Mouse (Mus musculus) heart, embryonic 14.5 days (tissue): ENCODE measurements around the gene Kcnq1. TPM values are rescaled to one million over a fixed set of nuclear protein-coding genes. Genes with fewer than 3 reads are reported as not detected.

ENCODE experiments used
- ATAC-seq: fragments of 200-750 bp; cut with Nextera tagmentation; 2 replicates; pipeline ENCODE4 v1.8.0; 2017; ENCODE audit warnings: low read depth, moderate TSS enrichment; ENCODE audit not compliant: insufficient number of reproducible peaks, insufficient read depth, low FRiP score
- H3K27ac ChIP-seq, 2 experiments: fragments of 200-500 bp in 1 of 2; fragments of 300-500 bp in 1 of 2; sonication (generic) in 1 of 2; replicated peaks in 1 of 2; 2 replicates each; pipeline ENCODE4 v1.5.1; 2012 to 2014; ENCODE audit warnings: low read depth in 2 of 2, low read length in 2 of 2, control low read depth in 1 of 2, mild to moderate bottlenecking in 1 of 2, mixed read lengths in 1 of 2; ENCODE audit not compliant: control insufficient read depth in 1 of 2, insufficient read depth in 1 of 2
- H3K27me3 ChIP-seq: fragments of 300-500 bp; sonication (generic); 2 replicates; pipeline ENCODE4 v1.6.1; 2014; ENCODE audit warnings: mild to moderate bottlenecking, low read length, control low read depth; ENCODE audit not compliant: control insufficient read depth, insufficient read depth
- H3K36me3 ChIP-seq: fragments of 300-500 bp; sonication (generic); 2 replicates; pipeline ENCODE4 v1.6.1; 2014; ENCODE audit warnings: mild to moderate bottlenecking, control low read depth, low read length, mixed read lengths; ENCODE audit not compliant: control insufficient read depth, insufficient read depth
- H3K4me1 ChIP-seq, 2 experiments: fragments of 200-500 bp in 1 of 2; fragments of 300-500 bp in 1 of 2; sonication (generic) in 1 of 2; 2 replicates each; pipeline ENCODE4 v1.6.1; 2012 to 2014; ENCODE audit warnings: low read length in 2 of 2, control low read depth in 1 of 2, mixed read lengths in 1 of 2; ENCODE audit not compliant: control insufficient read depth in 2 of 2, insufficient read depth in 2 of 2
- H3K4me2 ChIP-seq: fragments of 300-500 bp; sonication (generic); 2 replicates; pipeline ENCODE4 v1.6.1; 2014; ENCODE audit warnings: mild to moderate bottlenecking, low read length
- H3K4me3 ChIP-seq, 2 experiments: fragments of 200-500 bp in 1 of 2; fragments of 300-500 bp in 1 of 2; sonication (generic) in 1 of 2; 2 replicates each; pipeline ENCODE4 v1.5.1; 2012 to 2014; ENCODE audit warnings: low read length in 2 of 2, mild to moderate bottlenecking in 2 of 2, control low read depth in 1 of 2, low read depth in 1 of 2, moderate library complexity in 1 of 2; ENCODE audit not compliant: control insufficient read depth in 1 of 2, insufficient read depth in 1 of 2
- H3K9ac ChIP-seq: fragments of 300-500 bp; sonication (generic); 2 replicates; pipeline ENCODE4 v1.6.1; 2014; ENCODE audit warnings: mild to moderate bottlenecking, low read length
- H3K9me3 ChIP-seq: fragments of 300-500 bp; sonication (generic); 2 replicates; pipeline ENCODE4 v1.6.1; 2016; ENCODE audit warnings: low read length, control low read depth; ENCODE audit not compliant: control insufficient read depth
- WGBS: fragments of 180-500 bp; shearing (Covaris S2); extraction: QIAGEN DNeasy Blood & Tissue Kit; methylation state at CpG from one replicate; pipeline ENCODE4 v1.1.7; 2014; 5-methylcytosine and 5-hydroxymethylcytosine counted together
- polyA plus RNA-seq: library from polyadenylated mRNA; unstranded; fragments of >200 nt; fragmentation: Nextera tagmentation; extraction: Ambion mirVana; gene quantifications from 2 replicates; pipeline ENCODE4 v1.2.1, GENCODE M21; 2014

Kcnq1 gene
- polyA plus RNA-seq, 1 experiment from 2014 or later = 28.1 TPM

DNA sequence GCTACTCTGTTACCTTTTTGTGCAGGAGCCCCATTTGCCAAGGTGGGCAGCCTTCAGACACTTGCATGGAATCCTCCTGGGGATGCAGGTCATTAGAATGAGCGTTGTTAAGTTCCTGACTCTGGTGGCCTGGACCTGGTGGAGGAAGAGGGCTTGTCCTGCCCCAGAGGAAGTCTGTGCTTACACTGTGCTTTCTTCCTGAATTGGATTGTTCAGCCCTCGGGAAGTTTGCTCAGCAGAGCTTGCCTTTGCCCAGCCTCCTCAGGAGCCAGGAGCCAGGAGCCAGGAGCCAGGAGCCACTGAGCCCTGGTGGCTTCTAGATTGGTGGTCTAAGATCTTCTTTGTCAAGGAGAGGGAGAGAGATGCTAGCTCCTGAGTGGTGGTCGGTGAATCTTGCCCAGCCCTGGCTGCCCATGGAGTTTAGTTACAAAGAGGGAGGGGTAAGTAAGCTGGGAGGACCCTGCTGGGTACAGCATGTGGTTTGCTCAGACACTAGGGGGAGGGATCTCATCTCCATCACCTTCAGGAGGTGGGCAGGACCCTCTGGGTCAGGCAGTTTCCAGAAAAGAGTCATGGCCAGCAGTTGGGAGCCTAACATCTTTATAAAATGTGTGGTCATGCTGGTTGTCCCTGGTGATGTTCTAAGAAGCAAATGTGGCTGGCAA lies 3.0 kb downstream of the Kcnq1 start:
- H3K4me1 ChIP-seq = peaks cover 47 to 65% of the 10 kb centered on the region in 2 experiments
- ATAC-seq = no peak

DNA sequence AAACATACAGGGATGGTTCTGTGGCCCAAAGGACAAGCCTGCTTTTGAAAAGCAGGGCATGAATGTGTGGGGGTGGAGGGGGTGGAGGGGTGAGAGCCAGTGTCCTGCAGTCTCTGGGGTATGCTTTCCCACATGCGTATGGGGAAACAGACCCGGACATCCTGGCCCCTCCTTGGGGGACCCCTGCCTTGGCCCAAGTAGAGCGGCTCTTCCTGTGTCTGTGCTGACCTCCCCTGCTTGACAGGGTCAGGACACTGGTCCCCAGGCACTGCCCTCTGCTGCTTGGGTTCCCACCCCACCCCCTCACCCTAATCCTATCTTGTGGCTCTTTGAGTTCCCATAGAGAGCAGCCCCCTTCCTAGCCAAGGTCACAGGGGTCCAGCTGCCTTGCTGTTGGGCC lies 3.5 kb downstream of the Kcnq1 start:
- Histone ChIP-seq H3K4me3 (peak overlapping the region in 1 of 2 experiments; percentile 72; a peak in 1 of 4 replicates), H3K27me3 (peaks cover 22% of the 10 kb centered on the region), H3K4me2 (peak overlapping the region; percentile 86), H3K27ac (peak overlapping the region; percentile 94 to 99), H3K9me3 (peaks cover 4% of the 10 kb centered on the region; the same call in 1 of the 2 replicates), H3K9ac (peak overlapping the region; percentile 92), H3K4me1 (peaks cover 47 to 65% of the 10 kb centered on the region in 2 experiments), H3K36me3 (0 out of 2 replicates have a peak, but pooled peaks cover 3% of the 10 kb centered on the region)
- WGBS = 69% methylated on average over 2 of the region's 3 CpGs
- ATAC-seq = no peak

More for the DNA sequence above, 3.0 kb downstream of the Kcnq1 start:
- H3K9me3 ChIP-seq = 0 out of 2 replicates have a peak, but pooled peaks cover under 1% of the 10 kb centered on the region
- H3K4me3 ChIP-seq = peak overlapping the region; percentile 62 to 72
- H3K9ac ChIP-seq = peak overlapping the region; percentile 92
- 0 out of 2 replicates have a peak, but pooled peaks cover 3% of the 10 kb centered on the region for H3K36me3 ChIP-seq
- 16% methylated on average over 3 of the region's 3 CpGs for WGBS
- peaks cover 22% of the 10 kb centered on the region for H3K27me3 ChIP-seq
- peak overlapping the region; percentile 70 to 99 for H3K27ac ChIP-seq
- H3K4me2 ChIP-seq = peak overlapping the region; percentile 86

DNA sequence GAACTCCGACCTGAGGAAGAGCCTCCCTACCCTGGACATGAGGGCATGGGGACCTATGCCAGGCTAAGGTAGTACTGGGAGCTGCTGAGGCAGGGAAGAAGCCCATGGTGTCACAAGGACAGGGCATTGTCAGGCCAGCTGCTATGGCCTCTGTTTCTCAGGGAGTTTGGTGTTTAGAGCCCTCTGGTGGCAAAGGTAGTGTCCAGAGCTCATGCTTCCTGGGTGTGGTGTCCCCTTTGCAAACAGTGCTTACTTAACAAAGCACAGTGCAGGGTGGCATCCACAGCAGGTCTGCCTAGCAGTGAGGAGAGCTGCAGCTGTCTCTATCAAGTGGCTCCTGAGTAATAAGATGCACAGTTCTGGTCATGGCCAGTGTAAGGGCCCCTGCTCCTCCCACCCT lies 4.6 kb downstream of the Kcnq1 start:
- Histone ChIP-seq H3K9ac (peak overlapping the region; percentile 92), H3K9me3 (peaks cover 8% of the 10 kb centered on the region; the same call in 1 of the 2 replicates), H3K27ac (peak overlapping the region; percentile 94 to 99), H3K36me3 (0 out of 2 replicates have a peak, but pooled peaks cover 3% of the 10 kb centered on the region), H3K4me1 (peaks cover 47 to 60% of the 10 kb centered on the region in 2 experiments), H3K27me3 (peaks cover 21% of the 10 kb centered on the region), H3K4me3 (no peak overlapping the region), H3K4me2 (peak overlapping the region; percentile 86)
- no peak for ATAC-seq
- 85% methylated on average over 1 of the region's 1 CpGs for WGBS

DNA sequence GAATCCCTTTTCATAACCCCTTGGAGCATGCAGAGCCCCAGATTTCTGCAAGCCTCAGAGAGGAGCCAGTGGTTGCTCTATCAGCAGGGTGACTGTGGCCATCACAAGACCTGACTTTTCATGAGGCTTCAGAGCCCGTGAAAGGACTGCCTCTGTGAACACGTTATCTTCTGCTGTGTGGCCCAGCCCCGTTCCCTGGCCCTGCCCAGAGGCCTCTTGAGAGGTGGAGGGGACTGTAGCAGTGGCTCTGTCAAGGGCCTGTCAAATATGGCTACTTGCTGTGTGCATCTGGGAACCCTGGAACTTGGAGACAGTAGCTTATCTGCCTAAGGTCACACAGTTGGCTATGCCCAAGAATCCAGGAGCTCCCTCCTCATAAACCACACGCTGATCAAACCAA lies 5.6 kb downstream of the Kcnq1 start:
- peak; percentile 56 for ATAC-seq
- H3K4me3 ChIP-seq = no peak overlapping the region
- H3K4me1 ChIP-seq = peaks cover 46 to 55% of the 10 kb centered on the region in 2 experiments
- peak overlapping the region; percentile 92; the same call in 1 of the 2 replicates for H3K9ac ChIP-seq
- peak overlapping the region; percentile 86 for H3K4me2 ChIP-seq
- H3K9me3 ChIP-seq = peaks cover 8% of the 10 kb centered on the region; the same call in 1 of the 2 replicates
- H3K36me3 ChIP-seq = 0 out of 2 replicates have a peak, but pooled peaks cover 6% of the 10 kb centered on the region
- peaks cover 12% of the 10 kb centered on the region for H3K27me3 ChIP-seq
- peak overlapping the region; percentile 94 to 99 for H3K27ac ChIP-seq
- 21% methylated on average over 4 of the region's 4 CpGs for WGBS

DNA sequence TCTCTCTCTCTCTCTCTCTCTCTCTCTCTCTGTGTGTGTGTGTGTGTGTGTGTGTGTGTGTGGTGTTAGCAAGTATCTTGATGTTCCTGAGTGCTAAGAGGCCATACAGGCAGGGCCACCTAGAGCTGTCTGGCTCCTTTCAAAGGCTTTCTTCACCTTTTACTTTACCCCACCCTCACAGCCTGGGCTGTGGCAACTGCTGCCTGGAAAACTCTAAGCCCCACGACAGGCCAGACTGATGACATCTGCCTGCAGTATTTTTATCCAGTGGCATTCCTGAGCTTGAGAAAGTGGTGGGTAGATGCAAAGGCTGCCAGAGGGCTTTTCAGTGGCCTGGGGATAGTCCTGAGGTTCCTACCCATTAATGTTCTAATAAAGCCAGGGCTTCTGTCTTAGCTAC lies 6.2 kb downstream of the Kcnq1 start:
- H3K4me1 ChIP-seq = peaks cover 45 to 52% of the 10 kb centered on the region in 2 experiments
- ATAC-seq = peak; percentile 84
- H3K27ac ChIP-seq = peak overlapping the region; percentile 94 to 99
- peaks cover 5% of the 10 kb centered on the region; the same call in 1 of the 2 replicates for H3K27me3 ChIP-seq
- H3K4me3 ChIP-seq = no peak overlapping the region
- H3K9ac ChIP-seq = peak overlapping the region; percentile 61
- 17% methylated on average over 1 of the region's 1 CpGs for WGBS
- peaks cover 8% of the 10 kb centered on the region; the same call in 1 of the 2 replicates for H3K9me3 ChIP-seq
- H3K36me3 ChIP-seq = 0 out of 2 replicates have a peak, but pooled peaks cover 8% of the 10 kb centered on the region
- peak overlapping the region; percentile 44 for H3K4me2 ChIP-seq

DNA sequence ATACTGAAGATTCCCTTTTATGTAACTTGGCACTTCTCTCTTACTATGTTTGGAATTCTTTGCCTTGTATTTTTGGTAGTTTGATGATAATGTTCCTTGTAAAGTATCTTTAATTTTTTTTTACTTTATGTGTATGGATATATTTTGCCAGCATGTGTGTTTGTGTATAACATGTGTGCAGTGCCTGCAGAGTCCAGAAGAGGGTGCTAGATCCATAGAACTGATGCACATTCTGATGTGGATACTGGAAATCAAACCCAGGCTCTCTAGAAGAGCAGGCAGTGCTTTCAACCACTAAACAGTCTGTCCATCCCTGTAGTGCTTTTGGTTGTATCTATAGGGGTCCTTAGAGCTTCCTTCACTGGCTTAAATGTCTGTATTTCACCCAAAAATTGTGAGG lies 8.6 kb downstream of the Kcnq1 start:
- peaks cover 47 to 59% of the 10 kb centered on the region in 2 experiments for H3K4me1 ChIP-seq

DNA sequence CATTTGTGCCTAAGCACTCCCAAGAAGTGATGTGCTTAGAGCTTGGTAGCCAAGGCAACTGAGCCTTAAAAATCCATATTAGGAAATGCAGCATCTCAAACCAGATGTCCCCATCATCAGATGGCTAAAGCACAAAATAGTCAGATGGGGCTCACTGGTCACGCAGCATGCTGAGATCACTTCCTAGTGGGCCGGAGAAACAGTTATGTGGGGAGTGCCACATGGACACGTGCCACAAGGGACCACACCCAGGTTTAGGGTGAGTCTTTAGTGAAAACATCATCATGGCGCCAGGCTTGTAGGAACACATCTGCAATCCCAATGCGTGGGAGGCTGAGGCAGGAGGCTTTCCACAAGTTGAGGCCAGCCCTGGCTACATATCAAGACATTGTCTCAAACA lies 10.4 kb downstream of the Kcnq1 start:
- Histone ChIP-seq H3K4me3 (no peak overlapping the region), H3K4me2 (no peak overlapping the region), H3K36me3 (0 out of 2 replicates have a peak, but pooled peaks cover 5% of the 10 kb centered on the region), H3K4me1 (peaks cover 47 to 59% of the 10 kb centered on the region in 2 experiments), H3K27ac (no peak overlapping the region), H3K9me3 (peaks cover 8% of the 10 kb centered on the region; the same call in 1 of the 2 replicates), H3K9ac (no peak overlapping the region), H3K27me3 (no peaks in the 10 kb centered on the region)
- no peak for ATAC-seq
- 85% methylated on average over 5 of the region's 5 CpGs for WGBS

More for the DNA sequence above, 8.6 kb downstream of the Kcnq1 start:
- Histone ChIP-seq H3K9ac (no peak overlapping the region), H3K36me3 (0 out of 2 replicates have a peak, but pooled peaks cover 8% of the 10 kb centered on the region), H3K9me3 (peaks cover 8% of the 10 kb centered on the region; the same call in 1 of the 2 replicates), H3K4me2 (no peak overlapping the region), H3K27me3 (no peaks in the 10 kb centered on the region), H3K4me3 (no peak overlapping the region), H3K27ac (no peak overlapping the region)
- no peak for ATAC-seq
